Mouse (Mus musculus): Measurements from ENCODE around the gene Gdf11. TPM values are rescaled to one million over a fixed set of nuclear protein-coding genes. Genes with fewer than 3 reads are reported as not detected.

Gdf11 gene
- polyA plus RNA-seq, 1 experiment from 2014 or later, result 6.1 TPM

- WGBS, result 80% methylated on average over 2 of the region's 2 CpGs
- Histone ChIP-seq H3K9ac (no peak overlapping the region), H3K27me3 (no peaks in the 10 kb centered on the region), H3K4me1 (no peaks in the 10 kb centered on the region), H3K27ac (replicated peaks) (no peak overlapping the region), H3K4me2 (replicated peaks) (no peak overlapping the region), H3K4me3 (replicated peaks) (no peak overlapping the region), H3K36me3 (peaks cover 58% of the 10 kb centered on the region), H3K9me3 (replicated peaks) (no peaks in the 10 kb centered on the region)
- ATAC-seq (ENCODE audit: insufficient number of reproducible peaks, low FRiP score, low TSS enrichment, low read depth), result no peak
These were observed 43.1 kb downstream of the Gdf11 start for GRCm38 (mm10) chr10:128848426-128848825.

GRCm38 (mm10) chr10:128846664-128847063, 44.9 kb downstream of the Gdf11 start:
- ATAC-seq (ENCODE audit: insufficient number of reproducible peaks, low FRiP score, low TSS enrichment, low read depth), result no peak

DNA sequence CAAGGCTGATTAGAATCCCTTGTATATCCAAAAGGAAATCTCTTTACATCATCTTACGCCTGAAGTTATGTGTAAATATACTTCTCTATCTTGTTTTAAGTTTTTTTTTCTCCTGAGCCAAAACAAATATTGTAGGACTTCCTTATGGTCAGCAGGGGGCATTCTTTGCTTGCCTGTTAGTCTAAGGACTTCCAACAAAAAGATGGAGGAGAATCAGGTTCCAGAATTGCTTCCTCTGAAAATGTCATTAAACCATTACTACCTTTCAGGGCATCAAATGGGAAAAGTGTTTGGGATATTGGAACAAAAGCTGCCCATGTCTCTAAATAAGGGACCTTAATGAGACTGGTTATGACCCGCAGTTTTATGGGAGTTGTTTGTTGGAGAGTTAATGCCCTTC, 46.0 kb downstream of the Gdf11 start:
- Histone ChIP-seq H3K36me3 (peaks cover 72% of the 10 kb centered on the region), H3K4me3 (replicated peaks) (no peak overlapping the region), H3K9me3 (replicated peaks) (no peaks in the 10 kb centered on the region), H3K27me3 (no peaks in the 10 kb centered on the region), H3K27ac (replicated peaks) (no peak overlapping the region), H3K4me2 (replicated peaks) (no peak overlapping the region), H3K4me1 (no peaks in the 10 kb centered on the region), H3K9ac (no peak overlapping the region)
- 73% methylated on average over 2 of the region's 2 CpGs for WGBS
- no peak for ATAC-seq (ENCODE audit: insufficient number of reproducible peaks, low FRiP score, low TSS enrichment, low read depth)

More at GRCm38 (mm10) chr10:128846664-128847063, 44.9 kb downstream of the Gdf11 start:
- Histone ChIP-seq H3K27me3 (no peaks in the 10 kb centered on the region), H3K36me3 (peaks cover 66% of the 10 kb centered on the region), H3K4me3 (replicated peaks) (no peak overlapping the region), H3K4me1 (no peaks in the 10 kb centered on the region), H3K27ac (replicated peaks) (no peak overlapping the region), H3K9me3 (replicated peaks) (no peaks in the 10 kb centered on the region), H3K9ac (no peak overlapping the region), H3K4me2 (replicated peaks) (no peak overlapping the region)
- WGBS, result 95% methylated on average over 4 of the region's 4 CpGs

DNA sequence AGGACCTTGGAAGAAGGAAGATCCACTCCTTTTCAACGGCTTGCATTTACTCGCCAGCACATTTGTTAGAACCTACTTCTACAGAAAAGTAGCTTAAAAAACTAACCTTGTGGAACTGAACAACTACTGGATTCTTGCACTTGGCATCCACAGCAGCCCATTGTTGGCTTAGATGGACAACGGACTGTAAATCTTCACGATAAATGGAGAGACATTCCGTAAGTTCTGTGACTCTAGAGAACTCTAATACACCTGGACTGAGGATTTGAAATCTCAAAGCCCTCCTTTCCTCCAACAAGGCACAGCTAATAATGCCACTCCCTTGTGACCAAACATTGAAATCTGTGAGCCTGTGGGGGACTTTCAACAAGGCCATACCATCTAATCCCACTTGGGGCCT, 48.3 kb downstream of the Gdf11 start:
- H3K9ac ChIP-seq, result no peak overlapping the region
- peaks cover 67% of the 10 kb centered on the region for H3K36me3 ChIP-seq
- 94% methylated on average over 5 of the region's 5 CpGs for WGBS
- H3K4me2 ChIP-seq (replicated peaks), result no peak overlapping the region
- H3K4me1 ChIP-seq, result no peaks in the 10 kb centered on the region
- no peak overlapping the region for H3K4me3 ChIP-seq (replicated peaks)
- ATAC-seq (ENCODE audit: insufficient number of reproducible peaks, low FRiP score, low TSS enrichment, low read depth), result no peak
- no peaks in the 10 kb centered on the region for H3K27me3 ChIP-seq
- H3K27ac ChIP-seq (replicated peaks), result no peak overlapping the region
- H3K9me3 ChIP-seq (replicated peaks), result no peaks in the 10 kb centered on the region

DNA sequence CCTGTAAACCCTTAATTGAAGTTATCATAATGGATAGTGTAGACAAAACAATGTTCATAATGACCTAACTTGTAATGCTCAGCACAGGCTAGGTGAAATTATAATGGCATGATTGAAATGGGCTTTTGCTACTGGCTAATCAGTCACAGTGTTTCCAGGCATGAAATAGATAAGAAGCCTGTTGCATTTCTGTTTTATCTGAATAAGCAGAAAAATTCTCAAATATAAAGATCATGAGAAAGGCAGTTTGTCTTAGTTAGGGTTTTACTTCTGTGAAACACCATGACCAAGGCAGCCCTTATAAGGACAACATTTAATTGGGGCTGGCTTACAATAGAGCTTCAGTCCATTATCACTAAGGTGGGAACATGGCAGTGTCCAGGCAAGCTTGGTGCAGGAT, 50.9 kb downstream of the Gdf11 start:
- H3K4me2 ChIP-seq (replicated peaks), result no peak overlapping the region
- H3K4me3 ChIP-seq (replicated peaks), result no peak overlapping the region
- ATAC-seq (ENCODE audit: insufficient number of reproducible peaks, low FRiP score, low TSS enrichment, low read depth), result no peak
- H3K36me3 ChIP-seq, result peaks cover 69% of the 10 kb centered on the region
- no peaks in the 10 kb centered on the region for H3K9me3 ChIP-seq (replicated peaks)
- H3K4me1 ChIP-seq, result no peaks in the 10 kb centered on the region
- H3K9ac ChIP-seq, result no peak overlapping the region
- H3K27me3 ChIP-seq, result no peaks in the 10 kb centered on the region
- H3K27ac ChIP-seq (replicated peaks), result no peak overlapping the region

DNA sequence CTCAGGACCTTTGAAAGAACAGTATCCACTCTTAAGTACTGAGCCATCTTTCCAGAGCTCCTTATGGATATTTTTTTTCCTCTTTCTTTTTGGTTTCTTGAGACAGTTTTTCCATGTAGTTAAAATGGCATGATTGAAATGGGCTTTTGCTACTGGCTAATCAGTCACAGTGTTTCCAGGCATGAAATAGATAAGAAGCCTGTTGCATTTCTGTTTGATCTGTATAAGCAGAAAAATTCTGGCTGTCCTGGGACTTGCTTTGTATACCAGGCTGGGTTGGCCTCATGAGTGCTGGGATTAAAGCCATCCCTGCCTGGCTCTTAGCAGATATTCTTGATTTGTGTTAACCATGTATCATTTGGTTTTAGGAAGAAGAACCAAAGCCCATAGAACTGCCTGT, 52.1 kb downstream of the Gdf11 start:
- Histone ChIP-seq H3K27ac (replicated peaks) (no peak overlapping the region), H3K4me3 (replicated peaks) (no peak overlapping the region), H3K4me1 (no peaks in the 10 kb centered on the region), H3K9ac (no peak overlapping the region), H3K36me3 (peaks cover 66% of the 10 kb centered on the region), H3K4me2 (replicated peaks) (no peak overlapping the region), H3K27me3 (no peaks in the 10 kb centered on the region), H3K9me3 (replicated peaks) (no peaks in the 10 kb centered on the region)
- no peak for ATAC-seq (ENCODE audit: insufficient number of reproducible peaks, low FRiP score, low TSS enrichment, low read depth)

GRCm38 (mm10) chr10:128837400-128837799, 54.1 kb downstream of the Gdf11 start:
- ATAC-seq (ENCODE audit: insufficient number of reproducible peaks, low FRiP score, low TSS enrichment, low read depth), result no peak

More at GRCm38 (mm10) chr10:128837400-128837799, 54.1 kb downstream of the Gdf11 start:
- H3K4me3 ChIP-seq (replicated peaks), result no peak overlapping the region
- no peak overlapping the region for H3K9ac ChIP-seq
- H3K27me3 ChIP-seq, result no peaks in the 10 kb centered on the region
- no peaks in the 10 kb centered on the region for H3K4me1 ChIP-seq
- no peaks in the 10 kb centered on the region for H3K9me3 ChIP-seq (replicated peaks)
- H3K36me3 ChIP-seq, result peaks cover 67% of the 10 kb centered on the region
- no peak overlapping the region for H3K4me2 ChIP-seq (replicated peaks)
- H3K27ac ChIP-seq (replicated peaks), result no peak overlapping the region

Other genes with a start within 250 kb of the Gdf11 start
- gene Ikzf4, start 245.7 kb downstream of the Gdf11 start, polyA plus RNA-seq (2015; fragmentation: Nextera tagmentation; extraction: Ambion mirVana), result 3.1 and 3.9 TPM in 2 replicates
- gene Suox, start 217.6 kb downstream of the Gdf11 start, polyA plus RNA-seq (2015; fragmentation: Nextera tagmentation; extraction: Ambion mirVana), result 19.3 and 20.9 TPM in 2 replicates
- gene Rab5b, start 195.5 kb downstream of the Gdf11 start, polyA plus RNA-seq (2015; fragmentation: Nextera tagmentation; extraction: Ambion mirVana), result 91.6 and 97.4 TPM in 2 replicates
- gene Pmel, start 187.5 kb downstream of the Gdf11 start, polyA plus RNA-seq (2015; fragmentation: Nextera tagmentation; extraction: Ambion mirVana), result 27.2 and 29.8 TPM in 2 replicates
- gene Cdk2, start 186.7 kb downstream of the Gdf11 start, polyA plus RNA-seq (2015; fragmentation: Nextera tagmentation; extraction: Ambion mirVana), result 105 TPM in 2 replicates
- 25.6 and 26.5 TPM in 2 replicates for gene Dgka, start 146.9 kb downstream of the Gdf11 start, polyA plus RNA-seq (2015; fragmentation: Nextera tagmentation; extraction: Ambion mirVana)
- 37.7 and 38.5 TPM in 2 replicates for gene Pym1, start 143.8 kb downstream of the Gdf11 start, polyA plus RNA-seq (2015; fragmentation: Nextera tagmentation; extraction: Ambion mirVana)
- gene Mmp19, start 100.8 kb downstream of the Gdf11 start, polyA plus RNA-seq (2015; fragmentation: Nextera tagmentation; extraction: Ambion mirVana), result 2.3 and 2.6 TPM in 2 replicates
- 62.5 and 64.7 TPM in 2 replicates for gene Dnajc14, start 87.7 kb downstream of the Gdf11 start, polyA plus RNA-seq (2015; fragmentation: Nextera tagmentation; extraction: Ambion mirVana)
- gene Tmem198b, start 87.3 kb downstream of the Gdf11 start, polyA plus RNA-seq (2015; fragmentation: Nextera tagmentation; extraction: Ambion mirVana), result 25.4 and 28.1 TPM in 2 replicates
- 194 and 196 TPM in 2 replicates for gene Sarnp, start 74.4 kb downstream of the Gdf11 start, polyA plus RNA-seq (2015; fragmentation: Nextera tagmentation; extraction: Ambion mirVana)
- 58.2 and 61.7 TPM in 2 replicates for gene Ormdl2, start 70.1 kb downstream of the Gdf11 start, polyA plus RNA-seq (2015; fragmentation: Nextera tagmentation; extraction: Ambion mirVana)
- 1,010 and 1,093 TPM in 2 replicates for gene Cd63, start 9.3 kb upstream of the Gdf11 start, polyA plus RNA-seq (2015; fragmentation: Nextera tagmentation; extraction: Ambion mirVana)
- 19.6 and 21.3 TPM in 2 replicates for gene Rdh5, start 31.2 kb upstream of the Gdf11 start, polyA plus RNA-seq (2015; fragmentation: Nextera tagmentation; extraction: Ambion mirVana)
- gene Bloc1s1, start 32.3 kb upstream of the Gdf11 start, polyA plus RNA-seq (2015; fragmentation: Nextera tagmentation; extraction: Ambion mirVana), result 224 and 226 TPM in 2 replicates
- gene Itga7, start 42.1 kb upstream of the Gdf11 start, polyA plus RNA-seq (2015; fragmentation: Nextera tagmentation; extraction: Ambion mirVana), result 14.3 and 16.5 TPM in 2 replicates
- 0.26 and 0.31 TPM in 2 replicates for gene Mettl7b, start 69.3 kb upstream of the Gdf11 start, polyA plus RNA-seq (2015; fragmentation: Nextera tagmentation; extraction: Ambion mirVana)
- gene Olfr9, start 97.7 kb upstream of the Gdf11 start, polyA plus RNA-seq (2015; fragmentation: Nextera tagmentation; extraction: Ambion mirVana), result 0.05 TPM in 1 of 2 replicates, not detected in the other
- not detected in 2 replicates for gene Olfr763, start 119.1 kb upstream of the Gdf11 start, polyA plus RNA-seq (2015; fragmentation: Nextera tagmentation; extraction: Ambion mirVana)
- gene Olfr764-ps1, start 148.2 kb upstream of the Gdf11 start, polyA plus RNA-seq (2015; fragmentation: Nextera tagmentation; extraction: Ambion mirVana), result not detected in 2 replicates
- gene Olfr765, start 158.3 kb upstream of the Gdf11 start, polyA plus RNA-seq (2015; fragmentation: Nextera tagmentation; extraction: Ambion mirVana), result not detected in 2 replicates
- 0.07 TPM in 1 of 2 replicates, not detected in the other for gene Olfr766-ps1, start 177.3 kb upstream of the Gdf11 start, polyA plus RNA-seq (2015; fragmentation: Nextera tagmentation; extraction: Ambion mirVana)
- gene Olfr767, start 191.2 kb upstream of the Gdf11 start, polyA plus RNA-seq (2015; fragmentation: Nextera tagmentation; extraction: Ambion mirVana), result not detected in 2 replicates
- 0.03 TPM in 1 of 2 replicates, not detected in the other for gene Olfr768, start 207.7 kb upstream of the Gdf11 start, polyA plus RNA-seq (2015; fragmentation: Nextera tagmentation; extraction: Ambion mirVana)
- not detected in 2 replicates for gene Olfr769, start 226.1 kb upstream of the Gdf11 start, polyA plus RNA-seq (2015; fragmentation: Nextera tagmentation; extraction: Ambion mirVana)
- gene Olfr770, start 247.3 kb upstream of the Gdf11 start, polyA plus RNA-seq (2015; fragmentation: Nextera tagmentation; extraction: Ambion mirVana), result not detected in 2 replicates

Data from embryonic facial prominence, embryonic 15.5 days (tissue).